Mouse (Mus musculus): ENCODE results near the gene Pgp. TPM values are rescaled to one million over a fixed set of nuclear protein-coding genes. Genes with fewer than 3 reads are reported as not detected.

Gene Pgp
- polyA plus RNA-seq, 1 experiment from 2014 or later, result 40.9 TPM

DNA sequence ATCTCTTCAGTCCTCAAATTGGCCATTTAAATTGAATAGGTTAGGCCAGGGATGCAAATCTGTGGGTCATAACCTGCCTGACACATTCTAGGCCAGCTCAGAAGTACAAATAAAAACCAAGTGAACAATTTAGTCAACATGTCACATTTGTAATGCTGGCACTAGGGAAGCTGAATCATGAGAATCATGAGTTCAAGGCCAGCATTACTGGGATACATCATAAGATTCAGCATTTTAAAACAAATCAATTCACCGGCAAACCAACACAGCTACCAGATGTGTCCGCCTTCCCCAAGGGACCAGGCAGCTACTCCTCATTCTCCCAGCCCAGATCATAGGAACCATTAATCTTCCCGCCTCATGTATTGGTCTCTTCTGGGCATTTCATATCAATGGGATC is 13.3 kb downstream of the Pgp start:
- Histone ChIP-seq H3K9me3 (ENCODE audit: low read length) (no peaks in the 10 kb centered on the region), H3K4me2 (ENCODE audit: low read depth, low read length) (no peak overlapping the region), H3K4me3 (ENCODE audit: low read depth, low read length) (no peak overlapping the region), H3K27me3 (ENCODE audit: insufficient read depth, low read length) (peaks cover 15% of the 10 kb centered on the region), H3K4me1 (ENCODE audit: insufficient read depth) (peaks cover 7% of the 10 kb centered on the region), H3K36me3 (replicated peaks; ENCODE audit: insufficient read depth, low read length) (no peaks in the 10 kb centered on the region), H3K27ac (ENCODE audit: low read depth) (no peak overlapping the region), H3K9ac (replicated peaks) (no peak overlapping the region)
- ATAC-seq (no peak), DNase-seq (no peak)
- TF ChIP-seq CTCF (IDR thresholded peaks at IDR 0.05; ENCODE audit: low read depth) (no peak), EP300 (IDR thresholded peaks at IDR 0.05; ENCODE audit: low read depth) (no peak)
- WGBS (ENCODE audit: insufficient replicate concordance), result 80% methylated on average over 3 of the region's 3 CpGs

DNA sequence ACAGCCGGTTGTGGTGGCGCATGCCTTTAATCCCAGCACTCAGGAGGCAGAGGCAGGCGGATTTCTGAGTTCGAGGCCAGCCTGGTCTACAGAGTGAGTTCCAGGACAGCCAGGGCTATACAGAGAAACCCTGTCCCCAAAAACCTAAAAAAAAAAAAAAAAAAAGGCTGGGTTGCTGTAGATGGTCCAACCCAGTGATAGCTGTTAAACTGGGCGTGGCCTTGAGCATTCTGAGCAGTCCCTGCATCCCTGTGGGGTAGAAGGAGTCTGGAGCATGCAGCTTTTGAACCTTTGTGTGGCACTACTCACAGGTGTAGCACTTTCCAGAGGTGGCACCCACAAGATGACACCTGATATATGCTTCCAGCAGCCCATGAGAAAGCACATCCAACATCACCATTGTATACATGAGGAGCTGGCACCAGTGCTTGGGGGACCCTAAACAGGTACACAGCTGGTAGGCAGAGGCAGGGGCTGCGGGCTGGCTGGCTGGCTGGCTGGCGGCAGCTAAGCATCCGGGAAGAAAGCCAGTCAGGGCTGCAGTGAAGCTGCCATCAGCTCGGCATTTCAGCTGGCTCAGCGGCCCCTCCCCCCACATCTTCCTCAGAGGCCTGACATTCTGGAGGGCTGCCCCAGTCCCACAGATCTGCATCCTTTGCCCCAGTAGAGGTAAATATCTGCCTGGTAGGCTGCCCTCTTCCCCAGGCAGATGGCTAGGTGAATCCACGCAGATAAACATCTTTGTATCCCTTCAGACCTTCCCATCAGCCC is 15.1 kb downstream of the Pgp start:
- Histone ChIP-seq H3K9me3 (ENCODE audit: low read length) (no peaks in the 10 kb centered on the region), H3K36me3 (replicated peaks; ENCODE audit: insufficient read depth, low read length) (no peaks in the 10 kb centered on the region), H3K9ac (replicated peaks) (no peak overlapping the region), H3K4me1 (ENCODE audit: insufficient read depth) (peaks cover 10% of the 10 kb centered on the region), H3K27ac (ENCODE audit: low read depth) (no peak overlapping the region), H3K27me3 (ENCODE audit: insufficient read depth, low read length) (peaks cover 32% of the 10 kb centered on the region), H3K4me2 (ENCODE audit: low read depth, low read length) (no peak overlapping the region), H3K4me3 (ENCODE audit: low read depth, low read length) (no peak overlapping the region)
- WGBS (ENCODE audit: insufficient replicate concordance), result 50% methylated on average over 11 of the region's 11 CpGs
- no peak for TF ChIP-seq CTCF (IDR thresholded peaks at IDR 0.05; ENCODE audit: low read depth)
- TF ChIP-seq EP300 (IDR thresholded peaks at IDR 0.05; ENCODE audit: low read depth), result no peak
- DNase-seq (no peak), ATAC-seq (no peak)

DNA sequence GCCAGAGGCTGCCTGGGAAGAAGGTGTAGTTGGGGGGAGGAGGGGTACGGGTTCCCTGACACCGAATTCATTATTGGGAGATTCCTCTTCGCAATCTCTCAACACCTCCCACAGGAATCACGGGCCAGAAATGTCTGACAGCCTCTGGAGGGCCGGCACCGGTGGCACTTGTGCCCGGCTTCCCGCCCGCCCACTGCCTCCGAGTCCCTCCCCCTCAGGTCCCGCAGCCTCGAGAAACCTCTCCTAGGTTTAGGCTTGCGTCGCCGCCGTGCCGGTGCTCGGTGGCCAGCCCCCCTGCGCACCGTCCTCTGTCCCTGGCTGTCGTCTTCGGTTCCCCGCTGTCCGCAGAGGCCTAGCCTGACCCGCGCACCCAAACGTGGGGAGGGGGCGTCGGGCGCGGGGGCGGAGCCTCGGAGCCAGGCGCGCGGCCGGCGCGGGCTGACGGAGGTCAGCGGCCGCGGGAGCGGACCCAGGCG is 18.0 kb downstream of the Pgp start, which contains the start of gene Caskin1:
Caskin1 (plus strand) TSS at position 416 of the 476 bp plus-strand sequence.
- 2% methylated on average over 39 of the region's 45 CpGs for WGBS (ENCODE audit: insufficient replicate concordance)
- Histone ChIP-seq H3K9ac (replicated peaks) (peak within 1 kb of the TSS; percentile 1; the same call in 1 of the 2 replicates), H3K4me3 (ENCODE audit: low read depth, low read length) (peak within 1 kb of the TSS; percentile 57), H3K36me3 (replicated peaks; ENCODE audit: insufficient read depth, low read length) (no peaks in the 10 kb centered on the region), H3K4me2 (ENCODE audit: low read depth, low read length) (peak within 1 kb of the TSS; percentile 81), H3K27ac (ENCODE audit: low read depth) (no peak within 1 kb of the TSS), H3K27me3 (ENCODE audit: insufficient read depth, low read length) (peaks cover 38% of the 10 kb centered on the region), H3K9me3 (ENCODE audit: low read length) (no peaks in the 10 kb centered on the region), H3K4me1 (ENCODE audit: insufficient read depth) (peaks cover 10% of the 10 kb centered on the region)
- DNase-seq (no peak), ATAC-seq (peak; percentile 27; the same call in 1 of the 2 replicates)
- TF ChIP-seq CTCF (IDR thresholded peaks at IDR 0.05; ENCODE audit: low read depth), result no peak
- TF ChIP-seq EP300 (IDR thresholded peaks at IDR 0.05; ENCODE audit: low read depth), result no peak

DNA sequence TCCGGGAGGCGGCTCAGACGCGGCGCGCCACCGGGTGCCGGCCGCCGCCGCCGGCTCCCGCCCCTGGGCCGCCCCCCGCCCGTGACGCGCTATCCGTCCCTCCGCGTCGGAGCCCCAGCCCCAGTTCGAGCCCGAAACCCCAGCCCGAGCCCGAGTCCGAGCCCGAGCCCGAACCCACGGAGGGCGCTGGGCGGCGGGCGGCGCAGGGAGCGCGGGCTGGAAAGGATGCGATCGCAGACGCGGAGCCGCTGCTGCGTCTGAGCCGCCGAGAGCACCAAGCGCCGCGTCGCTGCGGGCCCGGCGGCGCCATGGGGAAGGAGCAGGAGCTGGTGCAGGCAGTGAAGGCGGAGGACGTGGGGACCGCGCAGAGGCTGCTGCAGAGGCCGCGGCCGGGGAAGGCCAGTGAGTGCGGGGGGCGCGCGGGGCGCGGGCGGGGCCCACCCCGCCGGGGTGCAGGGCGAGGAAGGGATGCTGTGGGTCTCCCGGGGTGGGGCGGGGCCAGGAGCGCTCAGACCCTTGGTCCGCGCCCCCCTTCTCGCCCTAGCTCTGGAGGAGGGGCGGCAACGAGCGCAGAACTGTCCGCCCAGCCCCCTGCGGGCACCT is 18.6 kb downstream of the Pgp start:
- Histone ChIP-seq H3K4me1 (ENCODE audit: insufficient read depth) (peaks cover 10% of the 10 kb centered on the region), H3K4me2 (ENCODE audit: low read depth, low read length) (peak overlapping the region; percentile 81), H3K4me3 (ENCODE audit: low read depth, low read length) (peak overlapping the region; percentile 57), H3K36me3 (replicated peaks; ENCODE audit: insufficient read depth, low read length) (no peaks in the 10 kb centered on the region), H3K27ac (ENCODE audit: low read depth) (no peak overlapping the region), H3K9ac (replicated peaks) (peak overlapping the region; percentile 1; the same call in 1 of the 2 replicates), H3K9me3 (ENCODE audit: low read length) (no peaks in the 10 kb centered on the region), H3K27me3 (ENCODE audit: insufficient read depth, low read length) (peaks cover 38% of the 10 kb centered on the region)
- ATAC-seq (peak; percentile 56), DNase-seq (no peak)
- no peak for TF ChIP-seq CTCF (IDR thresholded peaks at IDR 0.05; ENCODE audit: low read depth)
- TF ChIP-seq EP300 (IDR thresholded peaks at IDR 0.05; ENCODE audit: low read depth), result no peak
- 2% methylated on average over 61 of the region's 81 CpGs for WGBS (ENCODE audit: insufficient replicate concordance)

DNA sequence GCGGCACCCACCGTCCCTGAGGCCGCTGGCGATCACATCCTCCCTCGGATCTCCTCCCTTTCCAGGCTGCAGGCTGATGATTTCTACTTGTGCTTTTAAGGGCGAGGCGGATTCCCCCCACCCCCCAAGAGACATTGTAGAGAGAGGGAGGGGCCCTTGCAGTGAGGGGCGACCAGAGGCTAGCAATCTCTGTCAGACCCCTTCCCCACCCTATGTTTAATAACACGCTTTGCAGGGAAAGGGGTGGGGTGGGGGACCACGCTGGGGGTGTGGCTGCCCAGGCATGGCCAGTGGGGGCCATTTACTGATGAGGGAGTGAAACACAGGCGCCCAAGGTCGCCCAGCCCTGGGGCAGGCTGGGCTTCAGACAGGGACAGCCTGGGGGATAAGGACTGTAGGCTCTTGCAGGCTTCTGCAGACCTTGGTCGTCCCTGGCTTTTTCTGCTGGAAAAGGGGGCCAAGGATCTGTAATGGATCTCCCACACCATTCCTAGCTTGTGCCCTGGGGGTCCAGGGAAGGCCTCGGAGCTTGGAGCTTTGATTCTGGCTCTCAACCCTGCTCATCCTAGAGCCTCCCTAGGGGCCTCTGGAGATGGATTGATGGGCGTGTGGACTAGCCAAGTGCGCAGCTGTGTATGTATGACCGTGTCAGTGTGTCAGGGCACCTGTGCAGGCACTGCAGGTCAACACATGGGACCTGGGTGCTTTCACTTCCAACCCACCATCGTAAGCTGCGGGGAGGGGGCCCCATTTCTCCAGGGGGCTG is 19.3 kb downstream of the Pgp start:
- no peak for ATAC-seq

DNA sequence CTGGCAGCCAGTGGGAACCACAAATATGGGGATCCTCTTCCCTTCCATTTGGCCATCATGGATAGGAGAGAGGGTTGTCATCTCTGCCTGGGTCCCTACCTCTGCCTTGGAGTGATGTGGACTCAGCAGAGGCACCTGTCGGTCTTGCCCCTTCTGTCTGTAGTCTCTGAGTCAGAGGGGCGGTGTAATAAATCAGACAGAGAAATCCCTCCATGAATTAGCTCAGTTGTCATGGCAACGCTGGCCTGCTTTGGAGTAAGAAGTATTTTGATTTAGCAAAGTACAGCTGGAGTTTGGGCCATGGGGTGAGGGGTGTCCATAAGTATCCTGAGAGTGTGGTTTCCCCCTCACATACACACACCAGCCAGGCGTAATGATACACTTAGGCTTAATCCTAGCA is 20.2 kb downstream of the Pgp start:
- Histone ChIP-seq H3K27me3 (ENCODE audit: insufficient read depth, low read length) (peaks cover 38% of the 10 kb centered on the region), H3K27ac (ENCODE audit: low read depth) (no peak overlapping the region), H3K36me3 (replicated peaks; ENCODE audit: insufficient read depth, low read length) (no peaks in the 10 kb centered on the region), H3K4me1 (ENCODE audit: insufficient read depth) (peaks cover 10% of the 10 kb centered on the region), H3K9me3 (ENCODE audit: low read length) (no peaks in the 10 kb centered on the region), H3K9ac (replicated peaks) (no peak overlapping the region), H3K4me2 (ENCODE audit: low read depth, low read length) (no peak overlapping the region), H3K4me3 (ENCODE audit: low read depth, low read length) (no peak overlapping the region)
- DNase-seq (no peak), ATAC-seq (no peak)
- TF ChIP-seq EP300 (IDR thresholded peaks at IDR 0.05; ENCODE audit: low read depth), result no peak
- TF ChIP-seq CTCF (IDR thresholded peaks at IDR 0.05; ENCODE audit: low read depth), result no peak
- 85% methylated on average over 4 of the region's 4 CpGs for WGBS (ENCODE audit: insufficient replicate concordance)

More for the DNA sequence above, 19.3 kb downstream of the Pgp start:
- TF ChIP-seq EP300 (IDR thresholded peaks at IDR 0.05; ENCODE audit: low read depth) (no peak), CTCF (IDR thresholded peaks at IDR 0.05; ENCODE audit: low read depth) (no peak)
- Histone ChIP-seq H3K9ac (replicated peaks) (no peak overlapping the region), H3K27me3 (ENCODE audit: insufficient read depth, low read length) (peaks cover 38% of the 10 kb centered on the region), H3K4me3 (ENCODE audit: low read depth, low read length) (peak overlapping the region; percentile 57), H3K36me3 (replicated peaks; ENCODE audit: insufficient read depth, low read length) (no peaks in the 10 kb centered on the region), H3K9me3 (ENCODE audit: low read length) (no peaks in the 10 kb centered on the region), H3K4me2 (ENCODE audit: low read depth, low read length) (peak overlapping the region; percentile 81), H3K27ac (ENCODE audit: low read depth) (no peak overlapping the region), H3K4me1 (ENCODE audit: insufficient read depth) (peaks cover 10% of the 10 kb centered on the region)
- 29% methylated on average over 15 of the region's 19 CpGs for WGBS (ENCODE audit: insufficient replicate concordance)
- DNase-seq, result no peak

Data from liver, postnatal 0 days (tissue).